Mouse (Mus musculus): ENCODE data around the gene Ptrhd1.

Gene Ptrhd1

GRCm38 (mm10) chr12:4233572-4234508 lies at the start of gene Ptrhd1, which contains the start of gene Cenpo:
Gene Ptrhd1, plus strand, starts transcription at chr12:4234027.
Gene Cenpo, minus strand, starts transcription at chr12:4234294.
- in situ Hi-C loops (cut with MboI, MseI): loop anchor here (10.0 to 25.0 kb wide), 3 partner anchors 103 to 919 kb away; no protein-coding TSS in a partner anchor

GRCm38 (mm10) chr12:4184648-4185047 lies 49.2 kb upstream of the Ptrhd1 start:
- in situ Hi-C loops (cut with MboI, MseI): no loop called here

GRCm38 (mm10) chr12:4188171-4189059 lies 45.4 kb upstream of the Ptrhd1 start:
- in situ Hi-C loops (cut with MboI, MseI): no loop called here

GRCm38 (mm10) chr12:4189060-4189447 lies 44.8 kb upstream of the Ptrhd1 start:
- in situ Hi-C loops (cut with MboI, MseI): no loop called here

- in situ Hi-C loops (cut with MboI, MseI): no loop called here
Observed at GRCm38 (mm10) chr12:4192514-4192913, 41.3 kb upstream of the Ptrhd1 start.

- in situ Hi-C loops (cut with MboI, MseI): no loop called here
Observed at GRCm38 (mm10) chr12:4193025-4193740, 40.6 kb upstream of the Ptrhd1 start.

- in situ Hi-C loops (cut with MboI, MseI): no loop called here
Observed at GRCm38 (mm10) chr12:4194643-4195042, 39.2 kb upstream of the Ptrhd1 start.

GRCm38 (mm10) chr12:4198702-4199101 lies 35.1 kb upstream of the Ptrhd1 start:
- in situ Hi-C loops (cut with MboI, MseI): no loop called here

- in situ Hi-C loops (cut with MboI, MseI): no loop called here
Observed at GRCm38 (mm10) chr12:4199271-4199670, 34.6 kb upstream of the Ptrhd1 start.

GRCm38 (mm10) chr12:4201454-4202200 lies 32.2 kb upstream of the Ptrhd1 start:
- in situ Hi-C loops (cut with MboI, MseI): no loop called here

GRCm38 (mm10) chr12:4202206-4202605 lies 31.6 kb upstream of the Ptrhd1 start:
- in situ Hi-C loops (cut with MboI, MseI): no loop called here

GRCm38 (mm10) chr12:4206106-4206505 lies 27.7 kb upstream of the Ptrhd1 start:
- in situ Hi-C loops (cut with MboI, MseI): no loop called here

- in situ Hi-C loops (cut with MboI, MseI): no loop called here
Observed at GRCm38 (mm10) chr12:4208405-4209133, 25.3 kb upstream of the Ptrhd1 start.

- in situ Hi-C loops (cut with MboI, MseI): no loop called here
Observed at GRCm38 (mm10) chr12:4209196-4209595, 24.6 kb upstream of the Ptrhd1 start.

GRCm38 (mm10) chr12:4211174-4211573 lies 22.7 kb upstream of the Ptrhd1 start:
- in situ Hi-C loops (cut with MboI, MseI): no loop called here

- in situ Hi-C loops (cut with MboI, MseI): no loop called here
Observed at GRCm38 (mm10) chr12:4212908-4213307, 20.9 kb upstream of the Ptrhd1 start.

- in situ Hi-C loops (cut with MboI, MseI): loop anchor here (10.0 to 25.0 kb wide), 3 partner anchors 107 to 915 kb away; no protein-coding TSS in a partner anchor
Observed at GRCm38 (mm10) chr12:4230156-4230555, 3.7 kb upstream of the Ptrhd1 start.

- in situ Hi-C loops (cut with MboI, MseI): loop anchor here (10.0 to 25.0 kb wide), 3 partner anchors 105 to 918 kb away; no protein-coding TSS in a partner anchor
Observed at GRCm38 (mm10) chr12:4232777-4233176, 1.1 kb upstream of the Ptrhd1 start.

- in situ Hi-C loops (cut with MboI, MseI): loop anchor here (10.0 to 25.0 kb wide), 3 partner anchors 100 to 923 kb away; no protein-coding TSS in a partner anchor
Observed at GRCm38 (mm10) chr12:4237481-4237880, 3.7 kb downstream of the Ptrhd1 start.

GRCm38 (mm10) chr12:4240281-4240680 lies 6.5 kb downstream of the Ptrhd1 start:
- in situ Hi-C loops (cut with MboI, MseI): loop anchor here in 1 of 2 experiments (10.0 to 25.0 kb wide), 3 partner anchors 97 to 297 kb away; no protein-coding TSS in a partner anchor
